Mouse (Mus musculus) cerebellum, adult 11-12 months (tissue): ENCODE data around the gene Izumo1r.

ENCODE experiments used
- DNase-seq: peaks from one replicate; pipeline ENCODE4 v3.0.0; 2022

Gene Izumo1r

DNA sequence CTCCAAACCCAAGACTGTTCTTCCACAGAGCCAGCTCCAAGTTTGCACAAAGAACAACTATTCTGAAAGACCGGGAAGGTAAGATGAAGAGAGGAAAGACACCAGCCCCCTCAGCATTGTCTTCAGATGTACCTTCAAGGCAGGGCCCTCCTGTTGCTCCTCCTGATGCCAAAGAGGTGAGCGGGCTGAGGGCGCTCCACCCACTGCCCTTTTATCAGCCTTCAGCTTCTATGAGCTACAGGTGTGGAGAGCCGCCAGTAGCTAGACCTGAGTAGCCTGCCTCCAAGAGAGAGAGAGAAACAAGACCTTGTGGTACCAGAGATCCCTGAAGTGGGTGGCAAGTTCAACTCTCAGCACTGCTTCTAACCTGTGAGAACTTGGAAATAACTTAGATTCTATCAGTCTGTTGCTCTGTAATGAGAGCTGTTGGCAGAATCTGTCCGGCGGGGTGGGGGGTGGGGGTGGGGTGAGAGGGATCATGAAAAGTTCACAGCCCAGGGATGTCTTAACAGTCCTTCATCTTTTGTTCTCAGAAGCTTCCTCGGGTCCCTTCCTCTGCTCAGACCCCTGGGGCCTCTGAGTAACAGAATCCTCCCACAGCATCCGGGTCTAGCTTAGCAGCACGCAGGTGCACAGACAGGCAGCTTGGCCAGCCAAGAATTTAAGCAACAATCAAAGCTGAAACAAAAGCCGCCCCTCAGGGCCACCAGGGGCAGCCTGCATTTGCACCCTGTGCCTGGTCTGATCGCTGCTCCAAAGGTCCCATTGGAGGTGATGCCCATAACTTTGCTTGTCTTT, at the start of gene Izumo1r:
Izumo1r (minus strand) TSS at position 369 of the 798 bp plus-strand sequence.
- DNase-seq, result no peak

DNA sequence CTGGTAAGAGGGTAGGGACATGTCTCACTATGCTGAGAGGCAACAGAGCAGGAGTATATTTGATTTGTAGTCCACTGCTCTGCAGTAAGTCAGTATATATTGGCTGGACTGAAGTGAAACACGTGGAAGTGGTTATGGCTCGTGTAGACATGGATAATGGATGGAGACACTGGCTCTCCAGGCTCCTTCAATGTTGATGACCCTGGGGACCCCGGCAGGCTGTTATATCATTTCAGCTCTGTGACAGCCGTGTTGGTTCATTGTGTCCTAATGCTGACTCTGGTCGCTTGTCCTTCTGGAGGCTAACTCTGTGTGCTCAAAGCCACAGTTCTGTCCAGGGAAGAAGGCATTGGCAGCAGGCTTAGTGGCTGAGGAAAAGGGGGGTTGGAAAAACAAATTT, 47.3 kb upstream of the Izumo1r start:
- DNase-seq, result no peak

GRCm38 (mm10) chr9:14948843-14949242, 45.1 kb upstream of the Izumo1r start:
- DNase-seq, result no peak

- no peak for DNase-seq
These were observed 42.9 kb upstream of the Izumo1r start for GRCm38 (mm10) chr9:14946677-14947076.

GRCm38 (mm10) chr9:14945919-14946318, 42.2 kb upstream of the Izumo1r start:
- no peak for DNase-seq

GRCm38 (mm10) chr9:14942143-14942720, 38.5 kb upstream of the Izumo1r start:
- DNase-seq, result no peak

DNA sequence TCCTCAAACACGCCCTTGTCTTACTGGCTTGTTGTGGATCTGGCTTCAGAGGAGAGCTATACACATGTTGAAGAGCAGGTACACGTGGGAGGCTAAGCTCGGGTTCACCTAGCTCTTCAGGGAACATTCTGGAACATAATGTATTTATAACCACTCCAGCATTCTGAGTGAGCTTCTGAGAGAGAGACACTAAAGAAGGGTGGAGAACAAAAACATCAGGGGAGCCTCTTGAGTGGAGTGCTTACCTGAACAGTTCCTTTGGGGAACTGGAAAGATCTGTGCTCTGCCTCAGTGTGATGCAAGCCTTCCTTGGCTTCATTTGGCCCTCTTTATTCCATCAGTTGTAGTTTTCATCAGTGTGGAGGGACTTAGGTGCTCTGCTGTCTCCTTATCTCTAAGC, 35.9 kb upstream of the Izumo1r start:
- no peak for DNase-seq

- DNase-seq, result no peak
These were observed 33.6 kb upstream of the Izumo1r start for GRCm38 (mm10) chr9:14937308-14937707.

- DNase-seq, result no peak
These were observed 31.1 kb upstream of the Izumo1r start for GRCm38 (mm10) chr9:14934851-14935250.

GRCm38 (mm10) chr9:14931943-14932342, 28.2 kb upstream of the Izumo1r start:
- no peak for DNase-seq

DNA sequence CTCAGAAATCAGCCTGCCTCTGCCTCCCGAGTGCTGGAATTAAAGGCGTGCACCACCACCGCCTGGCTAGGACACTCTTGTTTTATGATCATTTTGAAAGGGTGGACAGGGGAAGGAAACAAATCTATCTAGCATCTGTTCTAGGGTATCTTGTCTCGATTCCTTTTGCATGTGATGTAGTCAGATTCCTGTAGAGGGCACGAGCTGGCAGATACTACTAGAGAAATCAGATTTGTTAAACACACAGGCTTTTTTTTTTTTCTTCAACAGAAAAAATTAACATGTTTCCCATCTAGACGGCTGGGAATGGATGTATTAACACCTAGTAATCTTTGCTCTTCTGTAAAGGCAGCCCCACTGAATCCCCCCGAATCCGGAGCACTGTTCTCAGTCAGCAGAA, 27.5 kb upstream of the Izumo1r start:
- DNase-seq, result no peak

DNA sequence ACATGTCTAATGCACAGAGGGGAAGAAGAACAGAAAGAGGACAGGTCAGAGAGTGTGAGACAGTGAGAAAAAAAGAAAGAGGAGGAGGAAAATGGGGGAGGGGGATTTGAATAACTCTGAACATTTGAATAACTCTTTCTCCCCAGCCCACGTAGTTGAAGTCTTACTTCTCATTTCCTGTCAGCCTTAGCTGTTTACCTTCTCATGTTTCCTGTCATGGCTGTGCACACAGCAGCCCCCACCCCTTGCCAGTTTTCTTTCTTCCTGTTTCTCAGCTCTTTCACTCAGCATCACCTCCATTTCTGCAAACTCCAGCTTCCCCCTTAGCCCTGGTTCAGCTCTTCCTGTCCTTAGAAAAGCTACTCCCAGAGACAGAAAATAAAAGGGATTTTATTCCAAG, 22.8 kb upstream of the Izumo1r start:
- DNase-seq, result no peak

DNA sequence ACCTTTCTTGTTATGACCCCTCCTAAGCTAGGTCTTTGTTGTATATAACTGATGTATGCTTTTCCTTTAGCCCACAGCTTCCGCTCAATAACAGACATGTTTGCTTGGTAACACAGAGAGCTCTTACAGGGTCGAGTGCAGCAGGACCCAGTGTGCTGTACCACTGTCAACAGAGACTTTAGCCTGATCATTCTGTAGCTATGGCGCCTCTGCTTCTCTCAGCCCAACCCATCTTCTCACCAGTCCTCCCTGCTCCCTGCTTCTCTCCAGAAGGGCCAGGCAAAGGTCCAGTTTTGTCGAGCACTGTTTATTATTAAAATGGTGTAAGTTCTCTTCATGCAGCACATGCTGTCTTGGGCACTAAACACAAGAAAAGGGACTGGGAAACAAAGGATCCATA, 19.9 kb upstream of the Izumo1r start:
- no peak for DNase-seq

- no peak for DNase-seq
These were observed 18.3 kb upstream of the Izumo1r start for GRCm38 (mm10) chr9:14921971-14922560.

- DNase-seq, result no peak
These were observed 17.5 kb upstream of the Izumo1r start for GRCm38 (mm10) chr9:14921254-14921653.

GRCm38 (mm10) chr9:14920608-14921007, 16.9 kb upstream of the Izumo1r start:
- no peak for DNase-seq

- no peak for DNase-seq
These were observed 15.3 kb upstream of the Izumo1r start for GRCm38 (mm10) chr9:14918825-14919668.

- no peak for DNase-seq
These were observed 13.9 kb upstream of the Izumo1r start for GRCm38 (mm10) chr9:14917661-14918060.

GRCm38 (mm10) chr9:14912037-14912436, 8.3 kb upstream of the Izumo1r start:
- no peak for DNase-seq

- DNase-seq, result no peak
These were observed 6.2 kb upstream of the Izumo1r start for GRCm38 (mm10) chr9:14909981-14910380.

GRCm38 (mm10) chr9:14907816-14908415, 4.2 kb upstream of the Izumo1r start:
- no peak for DNase-seq

DNA sequence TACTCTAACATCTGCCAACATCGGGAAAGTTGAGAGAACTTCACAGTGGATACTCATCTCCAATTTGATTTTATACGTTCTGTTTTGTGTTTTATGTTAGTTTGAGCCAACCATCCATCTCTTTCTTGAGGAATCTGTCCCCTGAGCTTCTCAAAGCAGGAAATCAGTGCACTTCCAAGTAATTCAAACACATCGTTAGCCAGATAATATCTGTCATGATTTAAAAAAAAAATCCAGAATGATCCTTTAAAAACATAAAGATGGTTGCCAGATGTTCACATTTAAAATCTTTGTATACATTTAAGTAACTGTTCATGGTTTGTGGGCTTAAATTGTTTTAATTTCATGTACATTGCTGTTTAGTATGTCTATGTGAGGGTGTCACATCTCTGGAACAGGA, 2.2 kb upstream of the Izumo1r start:
- DNase-seq, result no peak
